Mouse (Mus musculus) heart, postnatal 0 days (tissue): ENCODE results near the gene 2010300C02Rik.

ENCODE experiments used
- CTCF ChIP-seq: IDR thresholded peaks from 2 replicates; pipeline ENCODE4 v1.5.1; 2016; ENCODE audit warnings: antibody characterized with exemption, control low read depth, low read depth
- EP300 ChIP-seq: IDR thresholded peaks from 2 replicates; pipeline ENCODE4 v1.6.1; 2016; ENCODE audit warnings: antibody characterized with exemption, low read depth

- no peak for TF ChIP-seq CTCF
- no peak for TF ChIP-seq EP300
These were observed 84.2 kb downstream of the 2010300C02Rik start for GRCm38 (mm10) chr1:37635716-37636115.
